Mouse (Mus musculus) lung, embryonic 16.5 days (tissue): ENCODE data around the gene Gstm7. TPM values are rescaled to one million over a fixed set of nuclear protein-coding genes. Genes with fewer than 3 reads are reported as not detected.
"Not testable (repeated sequence)": the region's sequence is repeated elsewhere in the genome, so short reads cannot be mapped to it uniquely, and the experiment has no call there.

Experiments used
- ATAC-seq: fragments of 200-750 bp; cut with Nextera tagmentation; 2 replicates; pipeline ENCODE4 v1.8.0; 2017; ENCODE audit warnings: low read depth, mild to moderate bottlenecking, moderate library complexity
- H3K27ac ChIP-seq: fragments of 300-500 bp; sonication (generic); 2 replicates; pipeline ENCODE4 v1.5.1; 2014; ENCODE audit warnings: mild to moderate bottlenecking, control low read depth, low read length
- H3K27me3 ChIP-seq: fragments of 300-500 bp; sonication (generic); 2 replicates; pipeline ENCODE4 v1.6.1; 2014; ENCODE audit warnings: low read depth, low read length, mixed read lengths; ENCODE audit not compliant: control insufficient read depth, insufficient read depth
- H3K36me3 ChIP-seq: fragments of 300-500 bp; sonication (generic); 2 replicates; pipeline ENCODE4 v1.6.1; 2014; ENCODE audit warnings: low read length; ENCODE audit not compliant: control insufficient read depth, insufficient read depth
- H3K4me1 ChIP-seq: fragments of 300-500 bp; sonication (generic); replicated peaks from 2 replicates; pipeline ENCODE4 v1.6.1; 2014; ENCODE audit warnings: low read length, mixed read lengths; ENCODE audit not compliant: control insufficient read depth, insufficient read depth
- H3K4me2 ChIP-seq: fragments of 300-500 bp; sonication (generic); 2 replicates; pipeline ENCODE4 v1.6.1; 2014; ENCODE audit warnings: low read depth, low read length, control low read depth
- H3K4me3 ChIP-seq: fragments of 300-500 bp; sonication (generic); 2 replicates; pipeline ENCODE4 v1.5.1; 2014; ENCODE audit warnings: mild to moderate bottlenecking, low read length, control low read depth
- H3K9ac ChIP-seq: fragments of 300-500 bp; sonication (generic); 2 replicates; pipeline ENCODE4 v1.6.1; 2014; ENCODE audit warnings: low read length, control low read depth
- H3K9me3 ChIP-seq: fragments of 300-500 bp; sonication (generic); 2 replicates; pipeline ENCODE4 v1.6.1; 2016; ENCODE audit warnings: low read length; ENCODE audit not compliant: control insufficient read depth
- WGBS: fragments of 180-500 bp; shearing (Covaris S2); extraction: QIAGEN DNeasy Blood & Tissue Kit; methylation state at CpG from one replicate; pipeline ENCODE4 v1.1.7; 2014; 5-methylcytosine and 5-hydroxymethylcytosine counted together
- polyA plus RNA-seq: library from polyadenylated mRNA; unstranded; fragments of >200 nt; fragmentation: Nextera tagmentation; extraction: Ambion mirVana; gene quantifications from 2 replicates; pipeline ENCODE4 v1.2.1, GENCODE M21; 2015

Gene Gstm7
- polyA plus RNA-seq, 1 experiment from 2014 or later: 11.0 TPM

DNA sequence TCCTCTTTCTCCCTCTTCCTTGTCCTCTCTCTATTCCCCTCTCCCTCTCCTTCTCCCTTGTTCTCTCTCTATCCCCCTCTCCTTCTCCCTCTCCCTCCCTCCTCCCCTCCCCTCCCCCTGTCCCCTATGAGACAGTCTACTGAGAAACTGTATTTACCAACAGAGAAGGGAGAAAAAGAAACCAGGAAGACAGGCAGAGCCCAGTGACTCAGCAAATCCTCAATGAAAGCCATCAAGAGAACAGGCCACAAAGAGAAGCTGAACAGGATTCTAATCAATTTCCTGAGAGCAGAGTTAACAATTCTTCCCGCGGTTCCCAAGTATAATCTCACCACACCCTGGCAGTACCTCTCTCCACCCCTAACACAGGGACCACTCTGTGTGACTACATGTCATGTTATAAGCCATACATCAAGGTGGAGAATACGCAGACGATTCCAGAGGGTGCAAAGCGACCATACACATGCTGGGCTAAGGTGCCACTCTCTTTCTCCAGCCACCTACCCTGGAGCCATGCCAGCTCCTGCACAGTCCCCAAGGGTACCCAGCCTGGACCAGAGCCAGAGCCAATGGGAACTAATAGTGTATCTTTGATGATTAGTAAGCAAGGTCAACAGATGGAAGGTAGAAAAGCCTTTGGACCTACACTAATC, 33.2 kb upstream of the Gstm7 start:
- H3K27me3 ChIP-seq: no peaks in the 10 kb centered on the region; the same call in 1 of the 2 replicates
- no peak overlapping the region for H3K4me3 ChIP-seq
- H3K4me1 ChIP-seq: no peaks in the 10 kb centered on the region; the same call in 1 of the 2 replicates
- H3K9me3 ChIP-seq: no peaks in the 10 kb centered on the region
- H3K4me2 ChIP-seq: no peak overlapping the region
- WGBS: 46% methylated on average over 5 of the region's 5 CpGs
- no peaks in the 10 kb centered on the region for H3K36me3 ChIP-seq
- no peak for ATAC-seq
- no peak overlapping the region for H3K27ac ChIP-seq
- no peak overlapping the region for H3K9ac ChIP-seq

DNA sequence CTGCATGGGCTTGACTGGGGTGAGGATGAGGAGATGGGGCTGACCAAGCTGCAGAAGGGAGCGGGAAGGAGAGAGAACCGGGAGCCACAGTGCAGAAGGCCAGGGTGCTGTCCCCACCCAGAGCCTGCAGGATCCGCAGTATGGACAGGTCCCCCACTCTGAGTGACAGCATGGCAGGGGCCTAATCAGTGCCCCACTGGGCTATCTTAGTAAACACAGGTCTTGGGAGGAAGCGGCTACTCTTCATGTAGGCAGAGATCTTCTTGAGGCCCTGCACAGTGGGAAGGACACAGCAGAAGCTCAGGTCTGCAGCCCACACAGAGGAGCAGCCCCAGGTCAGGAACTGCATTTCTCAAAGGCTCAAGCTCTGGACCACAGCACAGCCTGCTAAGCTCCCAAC, 32.4 kb upstream of the Gstm7 start:
- H3K4me3 ChIP-seq: no peak overlapping the region
- no peaks in the 10 kb centered on the region; the same call in 1 of the 2 replicates for H3K4me1 ChIP-seq
- H3K9ac ChIP-seq: no peak overlapping the region
- no peaks in the 10 kb centered on the region for H3K27me3 ChIP-seq
- no peak for ATAC-seq
- H3K27ac ChIP-seq: no peak overlapping the region
- H3K4me2 ChIP-seq: no peak overlapping the region
- H3K36me3 ChIP-seq: no peaks in the 10 kb centered on the region
- no peaks in the 10 kb centered on the region for H3K9me3 ChIP-seq
- WGBS: 79% methylated on average over 4 of the region's 4 CpGs

DNA sequence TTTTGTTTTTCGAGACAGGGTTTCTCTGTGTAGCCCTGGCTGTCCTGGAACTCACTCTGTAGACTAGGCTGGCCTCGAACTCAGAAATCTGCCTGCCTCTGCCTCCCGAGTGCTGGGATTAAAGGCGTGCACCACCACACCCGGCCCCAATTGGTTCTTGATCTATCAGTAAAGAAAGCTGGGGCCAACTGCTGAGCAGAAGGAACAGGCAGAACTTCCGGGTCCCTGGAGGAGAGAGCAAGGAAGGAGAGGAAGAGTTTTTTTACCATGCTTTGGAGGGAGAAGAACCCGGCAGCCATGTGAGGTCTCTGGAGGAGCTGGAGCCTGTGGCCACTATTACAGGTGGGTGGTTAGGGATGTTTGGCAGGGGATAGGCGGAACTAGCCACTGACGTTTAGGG, 23.6 kb upstream of the Gstm7 start:
- not testable (repeated sequence) for H3K4me1 ChIP-seq, H3K9ac ChIP-seq, H3K27ac ChIP-seq, H3K27me3 ChIP-seq, ATAC-seq, H3K4me3 ChIP-seq, H3K4me2 ChIP-seq, H3K9me3 ChIP-seq, H3K36me3 ChIP-seq
- WGBS: 88% methylated on average over 9 of the region's 9 CpGs

DNA sequence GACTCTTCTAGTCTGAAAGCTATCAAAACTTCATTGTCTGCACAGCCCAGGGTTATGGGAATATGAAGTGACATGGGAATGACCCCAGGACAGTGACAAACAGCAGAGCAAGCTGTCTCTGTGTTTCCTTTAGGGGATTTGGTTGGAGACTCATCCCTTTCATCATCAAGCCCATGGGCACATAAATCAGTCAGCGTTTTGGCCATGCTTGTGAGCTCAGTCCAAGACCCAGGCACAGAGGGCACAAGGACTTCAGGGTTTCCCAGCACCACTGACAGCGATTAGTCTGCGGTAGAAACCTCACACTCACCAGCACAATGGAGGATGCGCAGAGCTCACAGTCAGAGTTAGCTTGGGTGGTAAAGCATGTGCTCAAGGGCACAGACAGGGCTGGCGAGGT, 22.3 kb upstream of the Gstm7 start:
- Histone ChIP-seq H3K4me1 (peaks cover 3% of the 10 kb centered on the region; the same call in 1 of the 2 replicates), H3K27ac (no peak overlapping the region), H3K4me2 (no peak overlapping the region), H3K4me3 (no peak overlapping the region), H3K36me3 (no peaks in the 10 kb centered on the region), H3K9ac (no peak overlapping the region), H3K9me3 (no peaks in the 10 kb centered on the region), H3K27me3 (no peaks in the 10 kb centered on the region; the same call in 1 of the 2 replicates)
- 77% methylated on average over 5 of the region's 5 CpGs for WGBS
- 0 out of 2 replicates have a peak, but pooled peaks have one; percentile 28 for ATAC-seq

DNA sequence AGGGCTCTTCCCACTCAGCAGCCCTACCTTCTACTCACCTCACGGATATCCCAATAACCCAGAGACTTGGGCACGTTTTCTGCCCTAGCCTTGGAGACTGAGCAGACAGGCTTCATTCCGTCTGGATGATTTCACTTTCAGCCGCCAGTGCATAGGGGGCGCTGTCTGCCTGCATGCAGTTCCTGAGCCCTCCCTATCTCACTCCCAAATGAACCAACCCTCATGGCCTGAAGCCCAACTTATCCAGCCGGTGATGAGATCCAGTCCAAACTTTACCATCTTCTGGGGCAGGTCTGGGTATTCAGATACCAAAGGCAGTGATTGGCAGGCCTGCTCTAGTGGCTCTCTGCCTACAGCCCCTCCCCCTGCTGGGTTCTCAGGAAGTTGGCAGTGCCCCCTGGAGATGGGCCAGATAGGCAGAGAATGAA, 21.7 kb upstream of the Gstm7 start:
- H3K27ac ChIP-seq: no peak overlapping the region
- H3K4me2 ChIP-seq: no peak overlapping the region
- WGBS: 24% methylated on average over 6 of the region's 6 CpGs
- ATAC-seq: peak; percentile 68
- no peaks in the 10 kb centered on the region; the same call in 1 of the 2 replicates for H3K27me3 ChIP-seq
- H3K4me3 ChIP-seq: no peak overlapping the region
- H3K4me1 ChIP-seq: peaks cover 3% of the 10 kb centered on the region; the same call in 1 of the 2 replicates
- H3K9ac ChIP-seq: no peak overlapping the region
- H3K9me3 ChIP-seq: no peaks in the 10 kb centered on the region
- no peaks in the 10 kb centered on the region for H3K36me3 ChIP-seq

DNA sequence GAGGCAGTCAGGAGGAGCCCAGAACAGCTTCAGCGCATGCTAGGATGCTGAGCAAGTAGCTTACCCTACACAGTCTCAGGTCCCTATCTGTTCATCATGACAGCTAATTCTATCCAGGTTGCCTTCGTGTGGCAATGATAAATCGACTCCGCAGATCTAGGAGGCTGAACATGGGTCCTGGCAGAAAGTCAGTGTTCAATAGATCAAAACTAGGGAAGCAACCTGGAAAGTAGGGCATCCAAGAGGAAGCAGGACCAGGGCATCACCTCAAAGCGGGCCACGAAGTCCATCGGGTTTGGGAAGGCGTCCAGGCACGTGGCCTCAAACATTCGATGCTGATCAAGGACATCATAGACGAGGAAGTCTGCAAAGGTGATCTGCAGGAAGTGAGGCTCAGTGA, 18.9 kb upstream of the Gstm7 start:
- Histone ChIP-seq H3K27ac (no peak overlapping the region), H3K9me3 (no peaks in the 10 kb centered on the region), H3K27me3 (no peaks in the 10 kb centered on the region; the same call in 1 of the 2 replicates), H3K9ac (no peak overlapping the region), H3K4me3 (no peak overlapping the region), H3K4me2 (no peak overlapping the region), H3K36me3 (no peaks in the 10 kb centered on the region), H3K4me1 (peaks cover 3% of the 10 kb centered on the region; the same call in 1 of the 2 replicates)
- ATAC-seq: no peak
- WGBS: 81% methylated on average over 11 of the region's 11 CpGs

DNA sequence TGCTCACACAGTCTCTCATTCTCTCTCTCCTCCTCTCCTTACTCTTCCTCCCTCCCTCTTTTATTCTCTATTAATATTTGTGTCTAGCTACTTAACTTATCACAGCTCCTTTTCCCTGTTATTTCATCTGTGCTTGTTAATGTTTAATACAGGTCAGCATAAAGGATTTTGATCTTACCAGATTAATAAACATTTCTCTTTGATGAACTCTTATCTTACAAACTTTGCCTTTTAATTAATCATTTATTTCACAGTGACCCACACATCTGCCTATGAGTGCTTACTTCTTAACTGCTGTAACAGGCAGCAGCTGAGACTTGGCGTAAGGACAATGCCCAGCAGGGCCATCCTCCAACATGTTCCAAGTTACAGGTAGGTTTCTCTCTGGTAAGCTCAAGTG, 17.8 kb upstream of the Gstm7 start:
- H3K9me3 ChIP-seq, H3K36me3 ChIP-seq, H3K4me3 ChIP-seq, H3K9ac ChIP-seq, H3K4me2 ChIP-seq, H3K27ac ChIP-seq, H3K27me3 ChIP-seq, ATAC-seq, H3K4me1 ChIP-seq: not testable (repeated sequence)
- WGBS: 70% methylated on average over 1 of the region's 1 CpGs

DNA sequence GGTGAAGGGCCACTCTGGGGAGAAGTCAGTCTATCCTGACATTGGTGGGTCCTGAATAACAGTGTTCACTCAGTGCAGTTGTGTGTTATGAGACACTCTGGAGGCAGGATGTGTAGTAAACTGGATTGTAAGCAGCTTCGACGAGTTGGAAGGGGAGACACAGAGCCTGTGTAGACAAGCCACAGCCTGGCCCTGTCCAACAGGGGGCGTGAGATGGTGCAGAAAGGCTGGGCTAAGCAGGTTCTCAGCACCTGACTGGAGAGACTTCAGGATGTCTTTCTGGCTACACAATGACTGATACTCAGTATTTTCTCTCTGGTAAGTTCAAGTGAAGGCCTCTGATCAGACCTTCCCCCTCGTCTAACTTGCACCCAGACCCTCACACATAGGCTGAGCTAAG, 14.1 kb upstream of the Gstm7 start:
- no peaks in the 10 kb centered on the region for H3K4me1 ChIP-seq
- H3K9ac ChIP-seq: no peak overlapping the region
- no peaks in the 10 kb centered on the region for H3K27me3 ChIP-seq
- H3K27ac ChIP-seq: no peak overlapping the region
- H3K36me3 ChIP-seq: no peaks in the 10 kb centered on the region
- 46% methylated on average over 4 of the region's 4 CpGs for WGBS
- H3K4me2 ChIP-seq: no peak overlapping the region
- no peaks in the 10 kb centered on the region for H3K9me3 ChIP-seq
- no peak for ATAC-seq
- no peak overlapping the region for H3K4me3 ChIP-seq

DNA sequence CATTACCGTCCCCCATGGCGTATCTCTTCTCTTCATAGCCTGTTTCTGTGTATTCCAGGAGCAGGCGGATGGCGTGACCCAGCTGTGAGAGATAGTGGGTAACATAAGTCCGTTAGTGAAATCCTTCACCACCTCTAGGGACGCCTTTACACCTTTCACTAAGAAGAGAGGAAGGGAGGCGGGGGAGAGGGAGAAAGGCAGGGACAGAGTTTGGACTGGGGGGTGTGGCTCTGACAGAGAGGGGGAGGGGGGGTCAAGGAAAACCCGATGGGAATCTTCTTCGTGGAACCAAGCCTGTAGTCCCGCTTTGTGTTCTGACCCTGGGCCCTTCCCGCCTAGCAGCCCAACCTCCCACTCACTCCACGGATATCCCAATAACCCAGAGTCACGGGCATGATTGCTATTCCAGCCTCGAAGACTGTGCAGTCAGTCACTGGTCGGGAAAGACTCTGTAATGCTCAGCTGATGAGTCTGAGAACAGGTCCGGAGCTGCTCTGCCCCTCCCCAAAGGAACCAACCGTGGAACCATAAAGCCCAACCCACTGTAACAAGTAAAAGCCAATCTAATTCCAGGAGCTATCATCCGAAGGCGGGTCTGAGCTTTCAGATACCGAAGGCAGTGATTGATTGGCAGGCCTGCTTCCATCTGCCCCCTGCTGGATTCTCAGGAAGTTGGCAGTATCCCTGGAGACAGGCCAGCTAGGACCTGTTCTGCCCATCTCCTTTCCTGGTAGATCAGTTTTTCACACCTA, 11.8 kb upstream of the Gstm7 start, which contains the start of gene Gstm6:
Gstm6 (minus strand) TSS at position 511 of the 752 bp plus-strand sequence.
- H3K9me3 ChIP-seq: no peaks in the 10 kb centered on the region
- no peaks in the 10 kb centered on the region for H3K27me3 ChIP-seq
- no peak within 1 kb of the TSS for H3K9ac ChIP-seq
- H3K4me2 ChIP-seq: peak within 1 kb of the TSS; percentile 38
- H3K4me3 ChIP-seq: peak within 1 kb of the TSS; percentile 6
- WGBS: 17% methylated on average over 20 of the region's 20 CpGs
- peak; percentile 66 for ATAC-seq
- H3K36me3 ChIP-seq: no peaks in the 10 kb centered on the region
- no peak within 1 kb of the TSS for H3K27ac ChIP-seq
- H3K4me1 ChIP-seq: no peaks in the 10 kb centered on the region
